Mouse (Mus musculus): ENCODE results near the gene Gm10964. TPM values are rescaled to one million over a fixed set of nuclear protein-coding genes. Genes with fewer than 3 reads are reported as not detected.
A peak's percentile ranks its signal among the peaks of the same experiment; 100 is the strongest.

The Gm10964 gene
- polyA plus RNA-seq (2015; fragmentation: Nextera tagmentation; extraction: Ambion mirVana): not detected in 2 replicates

DNA sequence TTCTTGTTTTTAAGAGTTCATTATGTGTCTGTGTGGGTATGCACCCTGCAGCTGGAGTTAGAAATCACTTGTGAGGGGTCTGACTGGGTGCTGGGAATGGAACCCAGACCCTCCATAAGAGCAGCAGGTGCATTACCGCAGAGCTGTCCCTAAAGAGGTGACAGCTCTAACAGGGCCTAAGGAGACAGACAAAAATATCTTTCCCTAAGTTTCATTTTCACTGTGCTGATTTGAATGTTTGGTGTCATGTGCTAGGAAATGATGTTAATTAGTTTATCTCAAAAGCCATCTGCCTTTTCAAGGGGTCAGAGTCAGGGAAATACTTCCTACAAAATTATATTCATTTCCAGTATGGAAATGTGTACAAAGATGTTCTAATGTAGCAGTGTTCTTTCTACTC lies at the start of gene Gm10964:
Gm10964 (plus strand) TSS at position 38 of the 400 bp plus-strand sequence.
- H3K4me2 ChIP-seq: peak within 1 kb of the TSS; percentile 53
- H3K27ac ChIP-seq (replicated peaks): peak within 1 kb of the TSS; percentile 84
- WGBS: 100% methylated on average over 1 of the region's 1 CpGs
- H3K4me1 ChIP-seq: peaks cover 49% of the 10 kb centered on the region
- H3K27me3 ChIP-seq (replicated peaks): no peaks in the 10 kb centered on the region
- no peak for ATAC-seq (ENCODE audit: low FRiP score)
- H3K36me3 ChIP-seq: peaks cover 23% of the 10 kb centered on the region
- H3K9me3 ChIP-seq (replicated peaks): no peaks in the 10 kb centered on the region
- H3K9ac ChIP-seq (replicated peaks): peak within 1 kb of the TSS; percentile 32; the same call in 1 of the 2 replicates
- peak within 1 kb of the TSS; percentile 27 for H3K4me3 ChIP-seq (replicated peaks)

DNA sequence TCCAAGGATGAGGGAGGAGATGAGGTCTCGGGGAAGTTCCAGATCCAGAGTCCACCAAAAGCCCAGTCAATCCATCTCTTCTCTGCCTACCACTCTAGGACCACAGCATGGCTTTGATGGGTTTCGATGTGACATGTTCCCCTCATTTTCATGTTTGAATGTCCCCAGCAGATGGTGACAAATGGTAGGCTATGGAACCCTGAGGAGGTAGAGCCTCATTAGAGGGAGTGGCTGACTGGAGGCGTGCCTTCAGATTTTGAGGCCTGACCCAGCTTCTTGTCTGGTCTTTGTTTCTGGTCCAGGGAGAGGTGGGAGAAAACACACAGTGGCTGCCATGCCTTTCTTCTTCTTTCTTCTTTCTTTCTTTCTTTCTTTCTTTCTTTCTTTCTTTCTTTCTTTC lies 48.7 kb upstream of the Gm10964 start:
- Histone ChIP-seq H3K4me3 (replicated peaks) (no peak overlapping the region), H3K4me1 (0 out of 2 replicates have a peak, but pooled peaks cover under 1% of the 10 kb centered on the region), H3K36me3 (no peaks in the 10 kb centered on the region), H3K27ac (replicated peaks) (no peak overlapping the region), H3K9ac (replicated peaks) (no peak overlapping the region), H3K27me3 (replicated peaks) (no peaks in the 10 kb centered on the region), H3K9me3 (replicated peaks) (no peaks in the 10 kb centered on the region), H3K4me2 (no peak overlapping the region)
- no peak for ATAC-seq (ENCODE audit: low FRiP score)
- WGBS: 82% methylated on average over 3 of the region's 3 CpGs

GRCm38 (mm10) chr3:103695556-103695955 lies 43.6 kb upstream of the Gm10964 start:
- H3K4me1 ChIP-seq: 0 out of 2 replicates have a peak, but pooled peaks cover 2% of the 10 kb centered on the region
- no peak overlapping the region for H3K4me3 ChIP-seq (replicated peaks)
- 42% methylated on average over 3 of the region's 3 CpGs for WGBS
- no peak overlapping the region for H3K4me2 ChIP-seq
- no peak overlapping the region for H3K27ac ChIP-seq (replicated peaks)
- H3K9ac ChIP-seq (replicated peaks): no peak overlapping the region
- no peaks in the 10 kb centered on the region for H3K36me3 ChIP-seq
- H3K9me3 ChIP-seq (replicated peaks): no peaks in the 10 kb centered on the region
- H3K27me3 ChIP-seq (replicated peaks): no peaks in the 10 kb centered on the region
- ATAC-seq (ENCODE audit: low FRiP score): no peak

- Histone ChIP-seq H3K4me1 (0 out of 2 replicates have a peak, but pooled peaks cover 2% of the 10 kb centered on the region), H3K27ac (replicated peaks) (no peak overlapping the region), H3K9ac (replicated peaks) (no peak overlapping the region), H3K4me3 (replicated peaks) (no peak overlapping the region), H3K9me3 (replicated peaks) (no peaks in the 10 kb centered on the region), H3K36me3 (no peaks in the 10 kb centered on the region), H3K27me3 (replicated peaks) (no peaks in the 10 kb centered on the region), H3K4me2 (no peak overlapping the region)
- 87% methylated on average over 1 of the region's 1 CpGs for WGBS
- ATAC-seq (ENCODE audit: low FRiP score): no peak
These were observed 42.7 kb upstream of the Gm10964 start for GRCm38 (mm10) chr3:103696388-103696925.

- H3K27me3 ChIP-seq (replicated peaks): no peaks in the 10 kb centered on the region
- H3K4me2 ChIP-seq: no peak overlapping the region
- ATAC-seq (ENCODE audit: low FRiP score): no peak
- no peaks in the 10 kb centered on the region for H3K9me3 ChIP-seq (replicated peaks)
- no peak overlapping the region for H3K4me3 ChIP-seq (replicated peaks)
- H3K36me3 ChIP-seq: no peaks in the 10 kb centered on the region
- WGBS: 72% methylated on average over 6 of the region's 6 CpGs
- no peak overlapping the region for H3K9ac ChIP-seq (replicated peaks)
- no peak overlapping the region for H3K27ac ChIP-seq (replicated peaks)
- peaks cover 11% of the 10 kb centered on the region; the same call in 1 of the 2 replicates for H3K4me1 ChIP-seq
These were observed 34.5 kb upstream of the Gm10964 start for GRCm38 (mm10) chr3:103704661-103705060.

GRCm38 (mm10) chr3:103705426-103705825 lies 33.7 kb upstream of the Gm10964 start:
- Histone ChIP-seq H3K27me3 (replicated peaks) (no peaks in the 10 kb centered on the region), H3K36me3 (no peaks in the 10 kb centered on the region), H3K4me3 (replicated peaks) (no peak overlapping the region), H3K4me1 (peaks cover 11% of the 10 kb centered on the region; the same call in 1 of the 2 replicates), H3K9me3 (replicated peaks) (no peaks in the 10 kb centered on the region), H3K27ac (replicated peaks) (no peak overlapping the region), H3K4me2 (no peak overlapping the region), H3K9ac (replicated peaks) (no peak overlapping the region)
- no peak for ATAC-seq (ENCODE audit: low FRiP score)
- WGBS: 86% methylated on average over 12 of the region's 12 CpGs

GRCm38 (mm10) chr3:103709470-103710040 lies 29.6 kb upstream of the Gm10964 start:
- Histone ChIP-seq H3K4me3 (replicated peaks) (no peak overlapping the region), H3K9me3 (replicated peaks) (no peaks in the 10 kb centered on the region), H3K9ac (replicated peaks) (no peak overlapping the region), H3K36me3 (no peaks in the 10 kb centered on the region), H3K4me1 (peaks cover 11% of the 10 kb centered on the region; the same call in 1 of the 2 replicates), H3K4me2 (no peak overlapping the region), H3K27me3 (replicated peaks) (no peaks in the 10 kb centered on the region), H3K27ac (replicated peaks) (no peak overlapping the region)
- 96% methylated on average over 5 of the region's 5 CpGs for WGBS
- ATAC-seq (ENCODE audit: low FRiP score): no peak

GRCm38 (mm10) chr3:103712196-103712595 lies 27.0 kb upstream of the Gm10964 start:
- H3K4me1 ChIP-seq: peaks cover 26% of the 10 kb centered on the region
- no peaks in the 10 kb centered on the region for H3K36me3 ChIP-seq
- no peak for ATAC-seq (ENCODE audit: low FRiP score)
- WGBS: 98% methylated on average over 4 of the region's 4 CpGs
- no peaks in the 10 kb centered on the region for H3K27me3 ChIP-seq (replicated peaks)
- no peak overlapping the region for H3K27ac ChIP-seq (replicated peaks)
- no peak overlapping the region for H3K4me2 ChIP-seq
- H3K9ac ChIP-seq (replicated peaks): no peak overlapping the region
- H3K9me3 ChIP-seq (replicated peaks): no peaks in the 10 kb centered on the region
- H3K4me3 ChIP-seq (replicated peaks): no peak overlapping the region

DNA sequence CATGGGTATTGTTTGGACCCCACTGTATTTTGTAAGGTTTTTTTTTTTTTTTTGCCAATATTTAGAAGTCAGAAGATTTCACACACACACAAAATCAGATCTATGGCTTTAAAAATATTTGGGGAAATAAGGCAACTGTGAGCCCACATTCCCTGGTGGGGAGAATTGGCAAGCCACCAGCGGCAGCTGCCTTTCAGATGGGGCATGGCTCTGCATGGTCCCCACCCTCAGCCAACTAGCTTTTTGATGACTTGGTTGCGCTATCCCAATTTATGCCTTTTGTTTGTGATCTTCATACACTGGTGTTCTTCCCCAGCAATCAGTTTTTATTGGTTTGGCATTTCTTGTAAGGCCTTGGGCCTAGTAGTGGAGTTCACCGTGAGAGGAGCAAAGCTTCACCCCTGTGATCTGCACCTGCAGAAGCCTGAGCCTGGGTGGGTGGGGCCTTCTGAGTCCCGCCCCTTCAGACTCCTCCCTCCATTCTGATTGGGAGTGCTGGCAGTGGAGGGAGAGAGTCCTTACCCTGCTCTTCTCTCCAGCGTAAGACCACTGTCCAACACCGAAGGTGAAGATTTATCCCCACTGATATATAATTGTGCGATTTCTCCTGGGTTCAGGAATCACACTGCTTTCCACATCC lies 24.8 kb upstream of the Gm10964 start:
- no peak for ATAC-seq (ENCODE audit: low FRiP score)
- Histone ChIP-seq H3K4me3 (replicated peaks) (no peak overlapping the region), H3K27me3 (replicated peaks) (no peaks in the 10 kb centered on the region), H3K27ac (replicated peaks) (no peak overlapping the region), H3K4me1 (peaks cover 30% of the 10 kb centered on the region), H3K9ac (replicated peaks) (no peak overlapping the region), H3K4me2 (no peak overlapping the region), H3K36me3 (no peaks in the 10 kb centered on the region), H3K9me3 (replicated peaks) (no peaks in the 10 kb centered on the region)
- 65% methylated on average over 7 of the region's 7 CpGs for WGBS

GRCm38 (mm10) chr3:103714942-103715341 lies 24.2 kb upstream of the Gm10964 start:
- no peaks in the 10 kb centered on the region for H3K27me3 ChIP-seq (replicated peaks)
- peaks cover 33% of the 10 kb centered on the region for H3K4me1 ChIP-seq
- no peak overlapping the region for H3K4me2 ChIP-seq
- H3K9me3 ChIP-seq (replicated peaks): no peaks in the 10 kb centered on the region
- no peaks in the 10 kb centered on the region for H3K36me3 ChIP-seq
- H3K9ac ChIP-seq (replicated peaks): no peak overlapping the region
- H3K4me3 ChIP-seq (replicated peaks): no peak overlapping the region
- no peak overlapping the region for H3K27ac ChIP-seq (replicated peaks)
- ATAC-seq (ENCODE audit: low FRiP score): no peak
- WGBS: 90% methylated on average over 8 of the region's 8 CpGs

DNA sequence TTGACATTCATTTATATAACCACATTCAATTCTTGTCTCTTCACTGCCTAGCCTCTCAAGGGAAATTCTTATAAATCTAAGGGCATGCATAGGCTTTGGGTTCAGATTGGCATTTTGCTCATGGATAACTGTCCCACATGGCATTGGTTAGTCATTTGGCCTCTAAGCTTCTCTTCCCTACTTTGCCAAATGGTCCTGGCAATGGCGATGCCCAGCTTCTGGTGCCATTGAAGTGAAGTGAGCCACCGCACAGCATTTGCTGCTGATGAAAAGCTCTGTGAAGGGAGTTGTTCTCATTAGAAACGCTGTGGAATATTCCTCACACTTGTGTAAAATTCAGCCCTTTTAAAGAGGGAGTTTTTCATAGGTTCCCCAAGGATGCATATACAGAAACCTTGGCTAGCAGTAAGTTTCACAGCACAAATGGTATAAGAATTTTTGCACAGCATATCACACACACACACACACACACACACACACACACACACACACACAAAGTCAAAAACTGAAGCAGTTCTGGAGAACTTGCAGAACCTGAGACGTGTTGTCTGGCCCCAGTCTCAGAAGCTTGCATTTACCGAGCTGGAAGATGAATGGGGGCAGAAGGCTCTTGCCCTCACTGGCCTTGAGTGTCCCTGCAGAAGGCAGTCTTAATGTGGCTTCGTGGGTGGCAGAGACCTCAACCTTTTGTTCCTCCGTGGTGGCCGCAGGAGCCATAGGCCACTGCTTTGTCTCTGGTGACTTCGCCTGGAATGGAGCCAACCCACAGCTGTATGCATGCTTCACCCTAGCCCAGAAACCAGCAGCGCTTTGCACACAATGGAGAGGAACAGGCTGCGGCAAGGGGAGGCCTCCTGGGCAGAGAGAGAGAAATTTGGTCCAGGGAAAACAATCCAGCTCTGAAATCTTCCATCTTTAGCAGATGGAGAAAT lies 23.1 kb upstream of the Gm10964 start:
- no peak for ATAC-seq (ENCODE audit: low FRiP score)
- H3K27ac ChIP-seq (replicated peaks): no peak overlapping the region; the same call in none of the 2 replicates
- 25% methylated on average over 11 of the region's 11 CpGs for WGBS
- H3K4me3 ChIP-seq (replicated peaks): no peak overlapping the region
- peaks cover 33% of the 10 kb centered on the region for H3K4me1 ChIP-seq
- no peak overlapping the region for H3K4me2 ChIP-seq
- H3K9ac ChIP-seq (replicated peaks): no peak overlapping the region
- H3K36me3 ChIP-seq: no peaks in the 10 kb centered on the region
- H3K27me3 ChIP-seq (replicated peaks): no peaks in the 10 kb centered on the region
- H3K9me3 ChIP-seq (replicated peaks): no peaks in the 10 kb centered on the region

All from neural tube, embryonic 15.5 days (tissue).